Mouse (Mus musculus): ENCODE results near the gene Cnot2. TPM values are rescaled to one million over a fixed set of nuclear protein-coding genes. Genes with fewer than 3 reads are reported as not detected.
A peak's percentile ranks its signal among the peaks of the same experiment; 100 is the strongest.

Gene Cnot2
- polyA plus RNA-seq, 1 experiment from 2014 or later: 28.1 TPM

DNA sequence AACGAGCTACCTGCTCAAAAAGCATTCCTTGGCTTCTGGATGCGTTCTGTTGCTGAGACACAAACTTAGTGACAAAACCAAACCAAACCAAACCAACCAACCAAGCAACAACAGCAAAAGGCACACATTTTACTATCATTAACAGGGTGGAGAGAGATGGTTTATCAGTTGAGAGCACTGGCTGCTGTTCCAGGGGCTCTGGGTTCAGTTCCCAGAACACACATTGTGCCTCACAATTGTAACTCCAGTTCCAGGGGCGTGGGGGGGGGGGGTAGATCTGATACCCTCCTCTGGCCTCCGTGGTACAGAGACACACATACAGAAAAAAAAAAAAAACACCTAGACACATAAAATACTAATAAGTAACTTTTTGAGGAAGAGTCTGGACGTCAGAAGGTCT lies 113.2 kb downstream of the Cnot2 start:
- ATAC-seq: no peak
- H3K4me2 ChIP-seq (replicated peaks; ENCODE audit: low read depth): no peak overlapping the region
- WGBS: 80% methylated on average over 5 of the region's 5 CpGs
- H3K27me3 ChIP-seq (replicated peaks; ENCODE audit: control insufficient read depth, insufficient read depth, low read length): peaks cover 19% of the 10 kb centered on the region
- H3K4me3 ChIP-seq (ENCODE audit: low read depth, low read length): no peak overlapping the region
- no peaks in the 10 kb centered on the region for H3K36me3 ChIP-seq (ENCODE audit: control insufficient read depth, insufficient read depth)
- H3K9ac ChIP-seq (ENCODE audit: low read depth, low read length): no peak overlapping the region
- H3K9me3 ChIP-seq (ENCODE audit: control insufficient read depth): no peaks in the 10 kb centered on the region
- TF ChIP-seq CTCF (IDR thresholded peaks at IDR 0.05; ENCODE audit: low read depth): no peak
- H3K4me1 ChIP-seq (replicated peaks; ENCODE audit: control insufficient read depth, insufficient read depth, low read length): 0 out of 2 replicates have a peak, but pooled peaks cover 5% of the 10 kb centered on the region
- H3K27ac ChIP-seq (ENCODE audit: low read depth, low read length): no peak overlapping the region

DNA sequence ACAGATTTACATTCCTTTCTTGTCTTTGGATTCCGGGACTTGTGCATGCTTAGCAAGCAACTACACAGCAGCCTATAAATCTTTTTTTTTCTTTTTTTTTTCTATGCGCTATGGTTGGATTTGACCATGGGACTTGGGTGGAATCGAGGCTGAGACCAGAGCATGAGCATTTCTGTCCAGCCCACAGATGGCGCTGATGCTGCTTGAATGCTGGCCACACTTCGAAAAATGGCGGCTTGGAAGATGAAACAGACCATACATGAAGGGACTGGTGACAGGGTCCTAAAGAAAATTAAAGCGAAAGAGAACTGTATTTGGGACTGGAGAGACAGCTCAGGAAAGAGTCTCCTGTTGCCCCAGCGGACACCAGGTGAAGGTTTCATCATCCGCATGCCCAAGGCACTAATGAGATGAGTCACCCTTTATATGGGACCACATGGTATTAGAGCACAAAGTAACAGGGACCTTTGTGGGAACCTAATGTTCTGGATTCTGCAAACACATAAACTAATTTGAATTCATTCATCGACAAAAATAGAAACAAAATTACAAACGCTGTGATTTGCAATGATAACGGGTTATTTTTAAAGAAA lies 117.5 kb downstream of the Cnot2 start:
- H3K4me3 ChIP-seq (ENCODE audit: low read depth, low read length): no peak overlapping the region
- H3K4me1 ChIP-seq (replicated peaks; ENCODE audit: control insufficient read depth, insufficient read depth, low read length): no peaks in the 10 kb centered on the region
- H3K27me3 ChIP-seq (replicated peaks; ENCODE audit: control insufficient read depth, insufficient read depth, low read length): no peaks in the 10 kb centered on the region
- no peak overlapping the region for H3K27ac ChIP-seq (ENCODE audit: low read depth, low read length)
- H3K9me3 ChIP-seq (ENCODE audit: control insufficient read depth): no peaks in the 10 kb centered on the region
- WGBS: 92% methylated on average over 12 of the region's 12 CpGs
- H3K36me3 ChIP-seq (ENCODE audit: control insufficient read depth, insufficient read depth): no peaks in the 10 kb centered on the region
- no peak for ATAC-seq
- H3K4me2 ChIP-seq (replicated peaks; ENCODE audit: low read depth): no peak overlapping the region
- H3K9ac ChIP-seq (ENCODE audit: low read depth, low read length): no peak overlapping the region
- 0 out of 2 replicates have a peak, but pooled peaks have one; percentile 17 for TF ChIP-seq CTCF (IDR thresholded peaks at IDR 0.05; ENCODE audit: low read depth)

DNA sequence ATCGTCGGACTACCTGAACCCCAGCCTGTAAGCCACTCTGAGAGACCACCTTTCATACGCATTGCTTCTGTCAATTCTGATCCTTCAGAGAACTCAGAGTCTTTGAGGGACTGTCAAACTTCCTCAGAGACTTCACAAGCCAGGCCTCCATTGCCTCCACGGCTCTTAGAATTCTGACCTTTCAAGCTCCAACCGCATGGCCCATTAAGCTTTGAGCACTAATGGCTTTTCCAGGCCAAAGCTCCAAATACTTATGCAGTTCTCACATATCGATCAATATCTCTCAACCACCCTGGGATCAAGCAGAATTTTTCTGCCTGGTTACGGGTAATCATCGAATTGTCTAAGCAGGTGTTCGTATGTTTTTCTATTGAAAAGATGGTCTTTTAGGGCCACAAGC lies 119.9 kb downstream of the Cnot2 start:
- Histone ChIP-seq H3K27me3 (replicated peaks; ENCODE audit: control insufficient read depth, insufficient read depth, low read length) (no peaks in the 10 kb centered on the region), H3K36me3 (ENCODE audit: control insufficient read depth, insufficient read depth) (no peaks in the 10 kb centered on the region), H3K27ac (ENCODE audit: low read depth, low read length) (no peak overlapping the region), H3K4me2 (replicated peaks; ENCODE audit: low read depth) (no peak overlapping the region), H3K4me3 (ENCODE audit: low read depth, low read length) (no peak overlapping the region), H3K4me1 (replicated peaks; ENCODE audit: control insufficient read depth, insufficient read depth, low read length) (no peaks in the 10 kb centered on the region), H3K9ac (ENCODE audit: low read depth, low read length) (no peak overlapping the region), H3K9me3 (ENCODE audit: control insufficient read depth) (no peaks in the 10 kb centered on the region)
- no peak for TF ChIP-seq CTCF (IDR thresholded peaks at IDR 0.05; ENCODE audit: low read depth)
- ATAC-seq: no peak
- WGBS: 94% methylated on average over 9 of the region's 9 CpGs

DNA sequence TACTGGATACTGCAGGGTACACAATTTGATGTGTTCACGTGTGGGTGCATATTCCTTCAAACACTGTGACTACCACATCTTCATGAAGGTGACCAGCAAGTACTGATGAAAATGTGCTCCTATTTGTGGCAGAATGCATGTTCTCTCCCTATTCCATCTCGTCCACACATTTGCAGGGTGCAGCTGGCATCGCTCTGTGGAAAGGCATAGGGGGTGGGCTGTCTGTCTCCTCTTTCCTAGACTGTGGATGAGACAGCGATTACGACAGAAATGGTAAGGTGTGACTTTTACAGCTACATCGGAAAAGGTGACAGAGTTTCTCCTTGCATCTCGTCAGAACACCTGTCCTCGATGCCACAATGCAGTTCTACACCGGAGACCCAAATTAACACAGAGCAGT lies 122.5 kb downstream of the Cnot2 start:
- Histone ChIP-seq H3K36me3 (ENCODE audit: control insufficient read depth, insufficient read depth) (no peaks in the 10 kb centered on the region), H3K4me3 (ENCODE audit: low read depth, low read length) (no peak overlapping the region), H3K4me1 (replicated peaks; ENCODE audit: control insufficient read depth, insufficient read depth, low read length) (no peaks in the 10 kb centered on the region), H3K27me3 (replicated peaks; ENCODE audit: control insufficient read depth, insufficient read depth, low read length) (no peaks in the 10 kb centered on the region), H3K27ac (ENCODE audit: low read depth, low read length) (no peak overlapping the region), H3K9ac (ENCODE audit: low read depth, low read length) (no peak overlapping the region), H3K4me2 (replicated peaks; ENCODE audit: low read depth) (no peak overlapping the region), H3K9me3 (ENCODE audit: control insufficient read depth) (no peaks in the 10 kb centered on the region)
- ATAC-seq: no peak
- 91% methylated on average over 9 of the region's 9 CpGs for WGBS
- TF ChIP-seq CTCF (IDR thresholded peaks at IDR 0.05; ENCODE audit: low read depth): no peak

DNA sequence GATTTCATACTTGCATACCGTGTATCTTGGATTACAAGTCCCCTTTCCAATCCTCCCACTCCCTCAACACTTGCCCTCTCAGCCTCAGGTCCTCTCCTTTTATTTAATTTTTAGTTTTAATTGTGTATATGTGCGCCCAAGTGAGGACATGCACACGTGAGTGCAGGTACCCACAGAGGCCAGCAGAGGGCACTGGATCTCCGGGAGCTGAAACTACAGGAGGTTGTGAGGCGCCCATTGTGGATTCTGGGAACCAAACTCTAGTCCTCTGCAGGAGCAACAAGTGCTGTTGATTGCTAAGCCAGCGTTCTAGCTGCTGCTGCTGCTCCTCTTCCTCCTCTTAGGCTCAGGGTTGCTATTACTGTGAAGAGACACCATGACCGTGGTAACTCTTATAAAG lies 128.5 kb downstream of the Cnot2 start:
- no peaks in the 10 kb centered on the region for H3K36me3 ChIP-seq (ENCODE audit: control insufficient read depth, insufficient read depth)
- no peak for ATAC-seq
- H3K9ac ChIP-seq (ENCODE audit: low read depth, low read length): no peak overlapping the region
- no peak overlapping the region for H3K4me3 ChIP-seq (ENCODE audit: low read depth, low read length)
- TF ChIP-seq CTCF (IDR thresholded peaks at IDR 0.05; ENCODE audit: low read depth): no peak; the same call in 1 of the 2 replicates
- no peak overlapping the region for H3K27ac ChIP-seq (ENCODE audit: low read depth, low read length)
- 96% methylated on average over 7 of the region's 7 CpGs for WGBS
- no peaks in the 10 kb centered on the region for H3K4me1 ChIP-seq (replicated peaks; ENCODE audit: control insufficient read depth, insufficient read depth, low read length)
- H3K27me3 ChIP-seq (replicated peaks; ENCODE audit: control insufficient read depth, insufficient read depth, low read length): no peaks in the 10 kb centered on the region
- H3K9me3 ChIP-seq (ENCODE audit: control insufficient read depth): no peaks in the 10 kb centered on the region
- no peak overlapping the region for H3K4me2 ChIP-seq (replicated peaks; ENCODE audit: low read depth)

DNA sequence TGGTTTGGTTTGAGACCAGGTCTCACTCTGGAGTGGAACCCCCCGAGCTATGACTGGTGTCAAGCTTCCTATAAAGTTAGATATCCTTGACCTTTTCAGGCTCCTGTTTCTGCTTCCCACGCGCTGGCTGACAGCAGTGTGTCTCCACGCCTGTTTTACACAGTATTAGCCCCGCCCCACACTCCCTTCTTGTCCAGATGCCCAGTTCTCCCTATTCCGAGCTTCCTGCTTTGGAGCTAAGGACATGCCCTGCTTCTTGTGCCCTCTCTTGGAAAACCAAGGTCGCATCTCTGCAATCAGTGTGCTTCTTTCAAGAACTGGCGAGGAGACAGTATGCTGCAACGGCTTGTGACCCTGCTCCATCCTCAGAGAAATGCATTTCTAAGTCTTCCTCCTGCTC lies 130.7 kb downstream of the Cnot2 start:
- no peaks in the 10 kb centered on the region for H3K9me3 ChIP-seq (ENCODE audit: control insufficient read depth)
- no peak overlapping the region for H3K9ac ChIP-seq (ENCODE audit: low read depth, low read length)
- WGBS: 60% methylated on average over 9 of the region's 9 CpGs
- no peak overlapping the region for H3K4me3 ChIP-seq (ENCODE audit: low read depth, low read length)
- no peak for ATAC-seq
- no peaks in the 10 kb centered on the region for H3K4me1 ChIP-seq (replicated peaks; ENCODE audit: control insufficient read depth, insufficient read depth, low read length)
- H3K4me2 ChIP-seq (replicated peaks; ENCODE audit: low read depth): no peak overlapping the region
- no peak overlapping the region for H3K27ac ChIP-seq (ENCODE audit: low read depth, low read length)
- no peak for TF ChIP-seq CTCF (IDR thresholded peaks at IDR 0.05; ENCODE audit: low read depth)
- no peaks in the 10 kb centered on the region for H3K36me3 ChIP-seq (ENCODE audit: control insufficient read depth, insufficient read depth)
- H3K27me3 ChIP-seq (replicated peaks; ENCODE audit: control insufficient read depth, insufficient read depth, low read length): no peaks in the 10 kb centered on the region

DNA sequence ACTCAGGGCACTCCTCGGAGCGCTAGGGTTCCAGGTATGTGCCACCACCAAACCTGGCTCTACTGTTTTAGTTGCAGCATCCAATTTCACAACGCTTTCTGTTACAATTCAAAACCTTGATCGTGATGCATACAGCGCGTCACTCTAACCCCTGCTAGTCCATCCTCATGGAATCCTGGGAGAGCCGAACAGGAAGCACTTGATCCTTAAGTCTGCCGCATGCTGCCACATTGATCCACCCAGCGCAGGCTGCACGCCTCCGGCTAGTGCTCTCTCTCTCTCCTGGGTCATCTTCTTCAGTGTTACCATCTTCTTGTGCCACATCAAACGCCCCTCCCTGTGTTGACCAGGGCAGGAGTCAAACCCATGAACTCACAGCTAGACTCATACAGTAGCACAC lies 133.1 kb downstream of the Cnot2 start:
- H3K4me3 ChIP-seq (ENCODE audit: low read depth, low read length): no peak overlapping the region
- no peaks in the 10 kb centered on the region for H3K4me1 ChIP-seq (replicated peaks; ENCODE audit: control insufficient read depth, insufficient read depth, low read length)
- H3K9me3 ChIP-seq (ENCODE audit: control insufficient read depth): no peaks in the 10 kb centered on the region
- H3K27me3 ChIP-seq (replicated peaks; ENCODE audit: control insufficient read depth, insufficient read depth, low read length): no peaks in the 10 kb centered on the region
- H3K9ac ChIP-seq (ENCODE audit: low read depth, low read length): no peak overlapping the region
- WGBS: 93% methylated on average over 12 of the region's 12 CpGs
- no peak overlapping the region for H3K4me2 ChIP-seq (replicated peaks; ENCODE audit: low read depth)
- H3K36me3 ChIP-seq (ENCODE audit: control insufficient read depth, insufficient read depth): no peaks in the 10 kb centered on the region
- no peak for ATAC-seq
- no peak overlapping the region for H3K27ac ChIP-seq (ENCODE audit: low read depth, low read length)
- TF ChIP-seq CTCF (IDR thresholded peaks at IDR 0.05; ENCODE audit: low read depth): no peak
